Mouse (Mus musculus) heart, adult 2 months (tissue): ENCODE measurements at regions not wholly inside any gene's neighbourhood (a gene's known extent, or its start where the extent isn't known, plus 50 kb on each side); places are given as distances from the start of the nearest gene placed in this dataset.

Experiments
- CTCF ChIP-seq: fragments of 200-600 bp; IDR thresholded peaks from 2 replicates; pipeline ENCODE4 v1.8.1; 2022; ENCODE audit warnings: antibody characterized with exemption, mild to moderate bottlenecking, moderate library complexity
- POLR2A ChIP-seq: fragments of 200-500 bp; IDR thresholded peaks from 2 replicates; pipeline ENCODE4 v1.6.1; 2011; ENCODE audit warnings: mild to moderate bottlenecking, low read depth, low read length, control low read depth; ENCODE audit not compliant: insufficient read depth

DNA sequence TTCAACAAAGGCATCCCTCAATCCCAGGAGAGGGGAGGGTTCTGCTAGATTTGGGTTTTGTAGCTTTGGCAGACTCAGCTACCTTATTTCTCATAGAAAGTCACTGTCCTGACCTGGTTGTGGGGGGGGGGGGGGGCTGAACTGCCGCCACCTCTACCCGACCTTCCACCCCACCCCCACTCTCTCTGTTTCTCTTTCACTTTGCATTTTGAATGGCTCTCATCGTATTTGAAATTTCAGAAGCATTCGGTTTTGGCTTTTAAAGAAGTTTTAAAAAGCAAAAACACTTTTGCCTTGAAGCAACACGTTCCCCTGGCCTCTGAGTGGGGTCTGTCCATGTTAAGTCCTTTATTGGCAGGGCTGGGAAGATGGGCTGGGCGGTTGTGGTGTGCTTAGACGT is 113.5 kb downstream of the Cdc5l start:
- TF ChIP-seq CTCF (no peak), POLR2A (no peak)
